Mouse (Mus musculus): Measurements from ENCODE around the gene Gsk3b.
"Not testable (repeated sequence)": the region's sequence is repeated elsewhere in the genome, so short reads cannot be mapped to it uniquely, and the experiment has no call there.

The Gsk3b gene

DNA sequence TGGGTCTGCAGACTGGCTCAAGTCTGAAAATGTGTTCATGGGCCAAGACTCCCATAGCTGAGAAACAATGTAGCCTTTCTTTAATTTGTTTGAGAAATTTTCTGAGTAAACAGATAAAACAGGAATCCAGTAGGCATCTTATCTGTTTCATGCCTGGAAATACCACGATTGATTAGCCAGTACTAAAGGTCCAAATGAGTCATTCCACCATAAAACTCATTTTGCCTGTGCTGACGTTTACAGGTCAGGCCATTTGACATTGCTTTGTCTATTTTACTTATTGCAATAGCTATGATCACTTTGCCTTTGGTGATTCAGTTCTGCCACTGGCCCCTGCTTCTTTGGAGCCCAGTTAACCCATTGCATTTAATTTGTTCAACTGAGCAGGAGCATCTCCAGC, 11.8 kb downstream of the Gsk3b start:
- peak; percentile 19 for DNase-seq (ENCODE audit: low read depth)

DNA sequence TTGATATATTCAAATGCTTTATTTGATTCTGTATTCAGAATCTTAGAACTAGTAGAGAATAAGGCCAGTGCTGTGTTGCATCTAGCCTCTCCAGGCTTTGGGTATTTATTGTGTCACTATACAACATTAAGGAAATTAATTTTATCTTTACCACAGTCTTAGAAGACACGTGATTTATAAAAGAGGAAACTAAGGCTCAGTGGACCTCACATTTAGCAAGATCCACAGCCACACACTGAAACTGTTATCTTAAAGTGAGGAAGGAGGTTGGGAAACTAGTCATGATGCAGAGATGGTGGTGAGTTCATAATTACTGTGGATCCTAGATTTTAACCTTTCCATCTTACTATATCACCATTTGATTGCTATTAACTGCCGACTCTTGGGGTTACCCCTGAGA, 16.7 kb downstream of the Gsk3b start:
- no peak for DNase-seq (ENCODE audit: low read depth)

DNA sequence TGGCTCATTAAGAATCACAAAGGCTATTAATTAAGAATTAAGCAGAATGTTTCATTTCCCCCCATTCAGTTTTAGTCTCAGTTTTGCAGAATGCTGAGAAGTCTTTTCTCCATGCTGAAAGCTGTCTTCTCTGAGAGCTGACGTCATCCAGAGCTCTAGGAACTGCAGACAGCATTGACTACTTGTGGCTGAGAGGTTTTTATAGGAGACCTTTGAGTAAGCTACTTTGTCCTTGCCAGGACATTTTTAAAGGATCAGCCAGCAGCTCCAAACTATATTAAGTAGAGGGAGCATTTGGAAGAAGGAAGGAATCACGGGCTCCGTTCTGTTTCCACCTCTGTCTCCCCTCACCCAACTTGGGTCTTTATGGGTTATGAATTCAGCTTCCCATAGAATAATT, 17.7 kb downstream of the Gsk3b start:
- DNase-seq (ENCODE audit: low read depth): no peak

DNA sequence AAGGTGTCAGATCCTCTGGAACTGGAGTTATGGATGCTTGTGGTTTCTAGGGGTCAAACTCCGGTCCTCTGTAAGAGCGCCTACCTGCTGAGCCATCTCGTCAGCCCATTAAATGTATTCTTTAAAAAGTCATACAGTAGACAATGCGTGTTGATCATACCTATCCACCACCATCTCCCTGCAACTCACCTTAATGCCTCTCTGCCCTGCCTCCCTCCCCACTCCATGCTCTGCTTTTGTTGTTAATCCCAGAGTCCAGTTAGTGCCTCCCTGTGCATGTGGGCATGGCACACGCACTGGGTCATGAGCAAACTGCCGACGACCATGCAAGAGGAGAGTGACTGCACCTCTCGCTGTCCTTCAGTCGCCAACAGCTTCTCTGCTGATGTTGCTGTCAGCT, 21.2 kb downstream of the Gsk3b start:
- no peak for DNase-seq (ENCODE audit: low read depth)

DNA sequence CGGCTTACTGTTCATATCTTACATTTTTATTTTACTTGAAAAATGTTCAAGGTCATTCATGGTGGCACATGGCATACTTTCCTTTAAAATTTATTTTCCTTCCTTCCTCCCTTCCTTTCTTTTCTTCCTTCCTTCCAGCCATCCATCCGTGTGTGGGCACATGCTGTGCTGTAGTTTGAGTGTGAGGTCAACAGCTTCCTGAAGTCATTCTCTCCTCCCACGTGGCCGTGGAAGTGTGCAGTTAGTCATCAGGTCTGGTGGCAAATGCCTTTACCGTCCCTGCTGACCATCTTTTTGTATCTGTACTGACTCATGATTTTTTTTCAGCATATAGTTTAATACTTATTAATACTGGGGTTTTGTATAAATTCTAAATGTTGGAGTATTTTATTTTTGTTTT, 21.8 kb downstream of the Gsk3b start:
- DNase-seq (ENCODE audit: low read depth): no peak

DNA sequence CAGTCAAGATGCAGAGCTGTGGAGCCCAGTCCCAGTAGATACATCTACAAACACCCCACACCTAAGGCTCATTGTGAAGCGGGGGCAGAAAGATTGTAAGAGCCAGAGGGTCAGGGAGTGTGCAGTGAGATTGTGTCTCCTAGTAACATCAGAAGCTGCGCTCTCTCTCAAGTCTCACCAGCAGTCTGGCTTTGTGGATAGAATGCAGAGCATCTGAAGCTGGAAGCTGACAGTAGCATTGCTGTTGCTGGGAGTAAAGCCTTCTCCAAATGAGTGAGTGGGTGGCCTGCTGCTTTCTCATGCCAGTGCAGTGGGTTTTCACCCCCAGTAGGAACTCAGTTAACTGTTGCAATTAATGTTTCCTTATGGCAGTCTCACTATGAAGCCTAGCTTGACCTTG, 25.3 kb downstream of the Gsk3b start:
- no peak for DNase-seq (ENCODE audit: low read depth)

DNA sequence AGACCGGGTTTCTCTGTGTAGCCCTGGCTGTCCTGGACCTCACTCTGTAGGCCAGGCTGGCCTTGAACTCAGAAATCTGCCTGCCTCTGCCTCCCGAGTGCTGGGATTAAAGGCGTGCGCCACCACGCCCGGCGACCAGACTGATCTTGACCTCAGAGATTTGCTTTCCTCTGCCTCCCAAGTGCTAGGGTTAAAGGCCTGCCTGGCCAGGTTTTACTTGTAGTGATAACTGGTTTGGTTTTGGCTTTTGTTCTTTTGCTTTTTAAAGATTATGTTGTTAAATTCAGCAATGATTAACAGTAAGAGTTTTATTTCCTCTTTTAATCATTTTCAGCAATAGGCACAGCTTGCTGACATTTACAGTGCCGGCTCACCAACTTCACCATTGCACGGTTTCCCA, 29.1 kb downstream of the Gsk3b start:
- not testable (repeated sequence) for DNase-seq (ENCODE audit: low read depth)

DNA sequence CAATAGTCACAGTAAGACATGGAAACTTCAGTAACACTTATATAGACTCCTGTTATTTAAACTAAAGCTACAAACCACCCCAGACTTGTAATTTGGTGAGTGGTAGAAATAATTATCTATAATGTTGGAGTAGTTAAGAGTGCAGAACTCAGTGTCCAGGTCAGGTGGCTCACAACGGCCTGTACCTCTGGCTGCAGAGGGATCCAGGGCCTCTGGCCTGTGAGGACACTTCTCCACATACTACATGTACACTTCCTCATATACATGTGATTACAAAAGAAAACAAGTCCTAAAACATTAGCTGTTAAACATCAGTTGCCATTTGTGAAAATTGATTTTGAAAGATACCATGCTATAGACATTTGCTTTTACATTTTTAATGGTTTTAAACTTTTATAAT, 29.9 kb downstream of the Gsk3b start:
- no peak for DNase-seq (ENCODE audit: low read depth)

DNA sequence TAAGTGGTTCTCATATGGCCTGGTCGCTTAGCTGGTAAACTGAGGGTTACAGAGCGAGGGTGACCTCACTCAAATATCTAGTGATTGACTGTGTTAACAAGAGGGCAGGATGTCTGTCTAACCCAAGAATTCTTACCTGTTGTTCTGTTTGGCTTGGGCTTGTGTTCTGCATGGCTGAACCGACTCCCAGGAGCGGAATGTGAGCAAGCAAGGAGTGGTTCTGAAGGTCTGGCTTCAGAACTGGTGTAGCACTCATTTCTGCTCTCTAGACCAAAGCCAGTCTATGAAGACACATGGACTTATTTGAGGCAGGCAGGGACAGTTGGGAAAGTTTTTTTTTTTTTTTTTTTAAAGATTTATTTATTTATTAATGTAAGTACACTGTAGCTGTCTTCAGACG, 30.5 kb downstream of the Gsk3b start:
- no peak for DNase-seq (ENCODE audit: low read depth)

DNA sequence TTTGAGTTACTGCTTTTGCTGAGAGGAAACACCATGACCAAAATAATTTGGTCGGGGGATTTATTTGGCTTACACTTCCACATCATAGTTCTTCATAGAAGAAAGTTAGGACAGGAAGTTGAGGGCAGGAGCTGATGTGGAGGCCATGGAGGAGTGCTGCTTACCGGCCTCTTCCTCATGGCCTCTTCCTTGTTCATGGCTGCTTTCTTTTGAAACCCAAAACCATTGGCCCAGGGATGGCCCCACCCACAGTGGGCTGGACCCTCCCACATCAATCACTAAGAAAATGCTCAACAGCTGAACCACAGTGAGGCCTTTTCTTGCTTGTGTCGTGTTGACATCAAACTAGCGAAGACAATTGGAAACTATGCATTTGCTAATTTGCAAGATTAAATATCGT, 40.4 kb downstream of the Gsk3b start:
- no peak for DNase-seq (ENCODE audit: low read depth)

DNA sequence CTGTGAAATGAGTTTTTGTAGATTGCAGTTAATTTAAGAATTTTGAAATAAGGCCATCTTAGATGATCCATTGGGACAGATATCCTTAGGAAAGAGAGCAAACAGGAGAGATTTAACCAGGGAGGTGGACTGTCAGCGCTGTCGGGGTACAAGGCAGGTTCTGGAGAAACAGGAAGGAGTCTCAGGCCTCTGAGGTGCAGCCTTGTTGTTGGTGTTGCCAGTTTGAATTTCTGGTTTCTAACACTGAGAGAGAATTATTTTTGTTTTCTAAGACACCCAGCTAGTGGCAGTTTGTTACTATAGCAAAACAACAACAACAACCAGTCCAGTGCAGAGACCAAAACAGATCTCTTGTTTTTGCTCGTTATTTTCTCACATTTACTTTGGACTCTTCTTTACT, 42.2 kb downstream of the Gsk3b start:
- no peak for DNase-seq (ENCODE audit: low read depth)

DNA sequence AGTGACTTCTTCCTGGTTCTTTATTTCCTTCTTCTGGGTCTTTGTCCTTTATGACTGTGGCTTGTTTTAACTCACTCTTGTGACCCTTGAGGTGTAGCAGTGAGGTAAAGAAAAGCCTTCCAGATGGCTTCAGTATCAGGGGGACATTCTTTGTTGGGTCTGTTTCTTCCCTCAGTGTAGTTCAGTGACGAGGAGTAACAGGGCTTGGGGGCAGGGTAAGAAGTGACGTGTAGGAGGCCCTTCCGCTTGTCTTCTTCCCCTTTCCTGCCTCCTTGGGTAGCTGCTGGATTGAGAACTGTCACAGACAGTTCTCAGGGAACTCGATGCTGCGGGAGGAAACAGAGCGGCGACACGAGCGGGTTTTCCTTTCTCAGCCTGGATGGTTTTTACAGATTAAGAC, 43.0 kb downstream of the Gsk3b start:
- DNase-seq (ENCODE audit: low read depth): no peak

DNA sequence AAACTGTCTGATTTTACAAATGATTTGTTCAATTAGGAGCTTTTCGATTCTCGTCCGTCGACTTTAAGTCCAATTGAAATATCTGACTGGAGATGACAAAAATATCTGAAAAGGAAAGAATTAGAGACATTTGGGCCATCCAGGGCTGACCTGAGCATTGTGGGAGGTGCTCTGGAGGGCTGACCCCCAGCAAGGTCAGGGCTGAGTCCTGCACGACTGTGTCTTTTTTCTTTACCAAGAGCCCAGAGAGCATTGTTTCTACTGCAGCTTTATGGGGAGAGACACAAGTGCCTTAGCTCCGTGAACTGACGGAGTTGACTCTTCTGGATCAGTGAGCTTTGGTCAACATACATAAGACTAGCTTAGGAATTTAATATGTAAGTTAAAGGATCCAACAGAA, 43.4 kb downstream of the Gsk3b start:
- no peak for DNase-seq (ENCODE audit: low read depth)

DNA sequence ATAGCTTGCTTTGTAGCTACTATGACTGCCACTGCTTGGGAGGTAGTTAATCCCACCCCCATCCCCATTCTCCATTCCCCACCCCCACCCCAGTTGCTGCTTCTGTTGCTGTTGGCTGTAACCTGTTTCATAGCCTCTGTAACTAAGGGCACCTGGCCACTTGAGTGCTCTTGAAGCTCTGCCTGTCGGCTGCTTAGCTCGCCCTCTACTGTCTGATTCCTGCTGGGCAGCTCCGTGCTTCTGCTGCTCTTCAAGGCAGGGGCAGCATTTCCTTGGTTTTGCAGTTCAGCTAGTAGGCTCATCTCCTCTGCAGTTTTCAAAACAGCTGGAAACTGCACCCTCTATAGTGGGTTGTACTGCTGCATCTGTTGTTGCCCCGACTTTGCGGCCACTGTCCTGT, 48.5 kb downstream of the Gsk3b start:
- peak; percentile 36 for DNase-seq (ENCODE audit: low read depth)

DNA sequence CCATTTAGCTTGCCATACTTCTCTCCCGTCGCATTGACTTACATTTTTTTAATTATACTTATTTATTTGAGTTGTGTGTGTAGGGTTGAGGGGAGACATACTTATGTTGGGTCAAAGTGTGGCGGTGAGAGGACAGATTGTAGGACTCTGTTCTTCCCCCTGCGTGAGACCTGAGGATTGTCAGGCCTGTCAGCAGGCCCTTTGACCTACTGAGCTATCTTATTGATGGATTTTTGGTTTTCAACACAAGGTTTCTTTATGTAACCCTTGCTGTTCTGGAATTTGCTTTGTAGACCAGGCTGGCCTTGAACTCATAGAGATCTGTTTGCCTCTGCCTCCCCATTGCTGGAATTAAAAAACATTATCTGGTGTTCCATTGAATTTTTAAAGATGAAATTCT, 56.1 kb downstream of the Gsk3b start:
- no peak for DNase-seq (ENCODE audit: low read depth)

DNA sequence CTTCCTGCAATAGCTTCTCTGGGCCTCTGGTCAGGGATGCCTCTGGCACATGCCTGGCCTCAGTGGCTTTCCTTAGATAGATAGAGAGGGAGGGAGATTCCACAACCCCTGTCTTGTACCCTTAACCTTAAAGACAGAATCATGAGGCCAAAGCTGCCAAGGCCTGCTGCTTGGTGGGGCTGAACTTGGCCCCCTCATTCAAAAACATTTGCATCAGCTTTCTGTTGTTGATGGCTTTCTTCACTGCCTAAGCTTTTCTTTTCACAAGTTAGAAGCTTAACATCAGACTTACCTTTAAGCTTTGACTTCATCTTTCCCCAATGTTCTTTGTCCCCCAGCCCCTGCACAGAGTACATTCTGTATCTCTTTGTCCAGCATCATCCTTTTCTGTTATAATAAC, 61.8 kb downstream of the Gsk3b start:
- no peak for DNase-seq (ENCODE audit: low read depth)

DNA sequence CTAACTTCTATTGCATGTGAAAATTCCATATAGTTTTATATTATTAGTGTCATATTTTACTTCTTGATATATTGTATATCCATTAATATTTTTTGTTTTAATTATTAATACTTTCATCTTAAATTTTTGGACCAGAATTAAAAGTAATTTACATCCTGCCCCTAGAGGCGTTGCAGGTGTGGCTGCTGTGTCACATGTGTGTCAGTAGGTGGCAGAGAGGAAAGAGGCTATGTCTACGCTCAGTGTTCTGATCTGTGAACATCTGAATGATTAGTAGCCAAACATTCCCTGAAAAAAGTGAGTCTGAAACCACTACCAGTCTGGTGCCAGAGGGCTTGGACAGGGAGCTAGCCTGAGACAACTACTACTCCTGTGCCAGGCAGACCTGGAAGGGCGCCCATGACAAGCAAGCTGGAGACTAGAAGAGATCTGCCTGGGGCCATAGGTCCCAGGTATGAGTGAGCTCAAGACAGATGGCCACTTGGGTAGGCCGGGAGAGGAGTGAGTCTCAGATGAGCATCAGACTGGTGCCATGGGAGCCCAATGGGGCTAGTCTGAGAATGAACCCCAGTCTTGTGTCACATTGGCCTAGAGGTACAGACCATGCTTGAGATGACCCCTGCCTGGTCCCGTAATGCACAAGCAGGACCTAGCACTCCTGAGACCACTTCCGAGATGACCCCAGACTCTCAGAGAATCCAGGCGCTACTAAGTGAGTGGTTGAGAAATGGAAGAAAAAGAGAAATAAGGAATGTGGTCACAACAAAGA, 69.2 kb downstream of the Gsk3b start:
- DNase-seq (ENCODE audit: low read depth): peak; percentile 4

DNA sequence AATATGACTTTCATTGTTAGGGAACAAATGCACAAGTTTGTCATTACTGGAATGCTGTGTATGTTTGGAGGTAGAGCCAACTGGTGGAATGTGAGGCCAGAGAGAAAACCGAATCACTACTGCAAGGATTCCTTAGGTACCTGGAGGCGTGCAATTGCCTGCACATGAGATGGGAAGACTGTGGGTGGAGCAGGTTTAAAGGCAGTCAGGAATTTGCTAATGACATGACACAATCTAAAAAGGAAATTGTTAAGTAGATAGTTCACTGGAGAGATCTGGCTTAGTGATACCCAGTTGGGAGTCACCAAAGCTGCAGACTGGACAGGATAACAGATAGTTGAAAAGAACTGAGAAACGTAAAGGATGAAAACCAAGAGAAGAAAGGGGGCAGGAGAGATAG, 73.2 kb downstream of the Gsk3b start:
- no peak for DNase-seq (ENCODE audit: low read depth)

DNA sequence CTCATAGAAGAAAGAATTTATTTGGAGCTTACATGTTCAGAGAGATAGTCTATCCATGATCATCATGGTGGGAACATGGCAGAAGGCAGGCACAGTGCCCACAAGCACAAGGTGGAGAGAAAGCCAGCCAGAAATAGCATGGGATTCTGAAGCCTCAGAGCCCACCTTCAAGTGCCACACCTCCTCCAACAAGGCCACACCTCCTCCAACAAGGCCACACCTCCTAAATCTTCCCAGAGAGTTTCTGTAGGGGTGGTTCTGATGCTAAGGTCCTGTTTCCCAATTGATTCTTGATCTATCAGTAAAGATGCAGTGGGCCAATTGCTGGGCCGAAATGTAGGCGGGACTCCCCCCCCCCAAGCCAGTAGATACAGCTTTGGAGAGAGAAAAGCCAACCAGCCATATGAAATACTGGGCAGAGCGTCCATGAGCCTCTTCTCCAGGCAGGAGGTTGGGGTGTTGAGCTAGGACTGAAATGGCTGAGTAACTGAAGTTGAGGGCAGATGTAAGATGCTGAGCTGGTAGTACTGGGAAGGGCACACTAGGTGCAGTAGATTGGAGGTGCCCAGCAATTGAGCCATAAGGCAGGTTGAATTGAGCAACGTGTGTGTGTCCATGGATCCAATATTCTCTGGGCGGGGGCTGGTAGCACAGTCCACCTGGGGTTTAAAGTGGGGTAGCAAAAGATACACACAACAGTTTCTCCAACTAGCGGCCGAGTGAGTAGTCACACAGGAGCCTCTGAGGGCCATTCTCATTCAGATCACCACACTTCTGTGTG, 76.2 kb downstream of the Gsk3b start:
- no peak for DNase-seq (ENCODE audit: low read depth)

DNA sequence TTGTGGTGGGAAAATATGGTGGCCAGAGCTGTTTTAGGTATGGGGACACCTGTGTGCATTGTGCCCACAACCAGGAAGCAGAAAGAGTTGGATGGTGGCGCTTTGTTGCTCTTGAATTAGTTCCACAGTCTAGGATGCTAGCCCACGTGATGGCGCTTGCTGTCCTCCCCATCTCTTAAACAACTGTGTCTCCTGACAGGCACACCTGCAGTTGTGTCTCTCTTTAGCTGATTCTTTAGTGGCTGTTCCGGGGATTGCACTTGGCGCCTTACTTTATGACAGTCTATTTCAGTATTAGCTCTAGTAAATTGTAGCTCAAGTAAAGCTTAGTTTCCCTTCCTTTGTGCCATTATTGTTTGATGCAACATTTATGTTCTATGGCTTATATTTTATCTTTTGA, 80.2 kb downstream of the Gsk3b start:
- no peak for DNase-seq (ENCODE audit: low read depth)

DNA sequence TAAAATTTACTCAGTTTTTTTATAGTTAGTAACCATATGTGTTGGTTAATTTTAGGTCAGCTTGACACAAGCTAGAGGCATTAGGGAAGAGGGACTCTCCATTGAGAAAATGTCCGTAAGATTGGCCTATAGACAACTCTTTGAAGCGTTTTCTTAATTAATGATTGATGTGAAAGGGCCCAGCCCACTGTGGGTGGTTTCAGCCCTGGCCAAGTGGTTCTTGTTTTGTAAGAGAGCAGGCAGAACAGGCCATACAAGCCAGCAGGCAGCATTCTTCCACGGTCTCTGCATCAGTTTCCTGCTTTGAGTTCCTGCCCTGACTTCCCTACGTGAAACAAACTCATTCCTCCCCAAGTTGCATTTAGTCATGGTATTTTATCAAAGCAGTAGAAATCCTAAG, 90.3 kb downstream of the Gsk3b start:
- no peak for DNase-seq (ENCODE audit: low read depth)

DNA sequence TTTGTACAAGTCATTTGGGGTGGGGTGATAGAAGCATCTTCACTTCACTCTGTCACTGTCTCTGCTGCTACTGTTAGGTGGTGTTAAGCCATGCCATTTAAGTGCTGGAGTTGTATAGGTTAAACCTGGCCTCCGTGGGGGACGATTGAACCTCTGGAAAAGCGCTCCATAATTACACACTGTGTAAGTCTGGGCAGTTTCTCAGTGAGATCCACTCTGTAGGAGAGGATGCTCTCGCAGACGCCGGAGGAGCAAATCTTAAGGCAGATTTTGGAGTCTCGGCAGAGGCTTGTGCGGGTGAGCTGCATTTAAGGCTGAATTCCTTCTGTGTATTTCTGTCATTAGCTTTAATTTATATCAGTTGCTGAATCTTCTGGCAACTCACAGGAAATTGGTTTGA, 92.6 kb downstream of the Gsk3b start:
- no peak for DNase-seq (ENCODE audit: low read depth)

DNA sequence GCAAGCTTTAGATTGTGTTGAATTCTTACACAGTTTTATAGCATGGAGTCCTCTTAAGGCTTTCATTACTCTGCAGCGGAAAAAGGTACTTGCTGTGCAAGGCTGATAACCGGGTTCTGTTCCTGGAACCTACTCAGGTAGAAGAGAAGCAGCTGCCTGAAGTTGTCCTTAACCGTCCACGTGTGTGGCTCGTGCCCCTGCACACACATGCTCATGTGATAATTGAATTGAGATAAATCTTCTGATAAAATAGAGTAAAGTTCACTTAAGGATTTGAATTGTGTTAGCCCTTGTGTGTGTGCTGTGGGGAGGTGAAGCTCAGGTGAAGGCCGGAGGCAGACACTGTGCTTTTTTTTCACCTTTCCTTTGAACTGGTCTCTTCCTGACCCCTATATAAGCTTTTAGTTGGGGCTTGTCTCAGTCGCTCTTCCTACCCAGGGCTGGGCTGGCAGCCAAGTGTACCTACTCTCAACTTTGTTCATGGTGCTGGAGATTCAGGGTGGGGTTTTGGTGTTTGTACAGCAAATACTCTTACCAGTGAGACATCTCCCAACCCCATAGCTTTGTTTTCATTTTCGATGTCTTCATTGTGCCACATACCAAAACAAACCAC, 96.0 kb downstream of the Gsk3b start:
- no peak for DNase-seq (ENCODE audit: low read depth)

Data from NIH3T3 (cell line).